Mouse (Mus musculus) brain, embryonic 14.5 days (tissue): ENCODE measurements at regions not wholly inside any gene's neighbourhood (a gene's known extent, or its start where the extent isn't known, plus 50 kb on each side); places are given as distances from the start of the nearest gene placed in this dataset.

Source experiments
- DNase-seq: peaks from one replicate; pipeline ENCODE4 v3.0.0-alpha.2; 2011; ENCODE audit warnings: low read depth
- CTCF ChIP-seq: fragments of 200-500 bp; IDR thresholded peaks from 2 replicates; pipeline ENCODE4 v1.5.1; 2012; ENCODE audit warnings: inconsistent platforms, mild to moderate bottlenecking, moderate library complexity, borderline replicate concordance; ENCODE audit not compliant: insufficient read depth, insufficient read length; ENCODE audit errors: extremely low read depth
- POLR2A ChIP-seq: fragments of 200-500 bp; IDR thresholded peaks from 2 replicates; pipeline ENCODE4 v1.6.1; 2012; ENCODE audit warnings: mild to moderate bottlenecking, inconsistent platforms, borderline replicate concordance; ENCODE audit not compliant: poor library complexity, insufficient read depth, insufficient read length, severe bottlenecking; ENCODE audit errors: extremely low read depth

GRCm38 (mm10) chr14:15142839-15143238 lies 295.9 kb downstream of the Lrrc3b start:
- TF ChIP-seq POLR2A (no peak), CTCF (no peak)
- DNase-seq = no peak

DNA sequence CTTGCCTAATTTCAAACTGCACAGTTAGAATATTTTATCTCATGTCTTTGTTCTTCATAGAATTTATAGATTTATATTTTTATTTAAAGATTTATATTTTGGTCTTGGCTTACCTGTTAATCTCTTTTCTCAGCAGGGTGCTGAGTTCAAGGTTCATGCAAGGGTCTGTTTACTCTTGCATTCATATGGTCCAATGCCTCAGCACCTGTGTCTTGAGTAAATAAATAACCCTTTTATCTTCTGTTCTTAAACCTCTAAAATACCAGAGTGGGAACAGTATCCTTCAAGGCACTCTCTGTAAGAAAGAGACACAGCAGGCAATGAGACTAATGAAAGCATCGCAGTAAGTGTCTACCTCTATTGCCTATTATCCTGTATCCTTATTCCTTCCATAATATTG lies 290.3 kb downstream of the Lrrc3b start:
- TF ChIP-seq CTCF (no peak), POLR2A (no peak)
- no peak for DNase-seq
